Mouse (Mus musculus) G1E (cell line): ENCODE results near the gene Calm3.

Experiments
- CTCF ChIP-seq: IDR thresholded peaks from 2 replicates; pipeline ENCODE4 v1.5.1; 2012; ENCODE audit warnings: low read depth, low read length, inconsistent platforms, mixed read lengths
- POLR2AphosphoS5 ChIP-seq: IDR thresholded peaks from 2 replicates; pipeline ENCODE4 v1.6.1; 2012; ENCODE audit warnings: low read depth, low read length, inconsistent platforms; ENCODE audit not compliant: insufficient replicate concordance

- no peak for TF ChIP-seq CTCF
- TF ChIP-seq POLR2AphosphoS5, result no peak
These were observed 35.7 kb upstream of the Calm3 start, which contains the start of gene Pnmal1 for GRCm38 (mm10) chr7:16959539-16960187.
